Mouse (Mus musculus): Measurements from ENCODE around the gene Synrg. TPM values are rescaled to one million over a fixed set of nuclear protein-coding genes. Genes with fewer than 3 reads are reported as not detected.

Synrg gene
- polyA plus RNA-seq, 2 experiments: 3.9 TPM

- H3K36me3 ChIP-seq (replicated peaks; ENCODE audit: control insufficient read depth, insufficient read depth, low read depth): no peaks in the 10 kb centered on the region
- ATAC-seq (ENCODE audit: insufficient read depth) (no peak), DNase-seq (ENCODE audit: low read depth in 3 of 3, low spot score in 3 of 3) (no peak)
- H3K27me3 ChIP-seq (ENCODE audit: control insufficient read depth, insufficient read depth, low read length): no peaks in the 10 kb centered on the region
- TF ChIP-seq EP300 (IDR thresholded peaks at IDR 0.05; ENCODE audit: low read depth): no peak
- no peak for TF ChIP-seq CTCF (IDR thresholded peaks at IDR 0.05; ENCODE audit: low read depth)
- H3K9me3 ChIP-seq (ENCODE audit: control insufficient read depth, low read length): no peaks in the 10 kb centered on the region
- no peaks in the 10 kb centered on the region for H3K4me1 ChIP-seq (replicated peaks; ENCODE audit: control insufficient read depth in 2 of 2, insufficient read depth in 2 of 2, low read length in 1 of 2)
- H3K27ac ChIP-seq: no peak overlapping the region
- 87% methylated on average over 5 of the region's 5 CpGs for WGBS (ENCODE audit: insufficient replicate concordance)
- H3K4me3 ChIP-seq (ENCODE audit: insufficient read depth in 1 of 2, low read depth in 2 of 2, low read length in 2 of 2): no peak overlapping the region
- no peak overlapping the region for H3K9ac ChIP-seq (replicated peaks)
- H3K4me2 ChIP-seq (ENCODE audit: low read depth): no peak overlapping the region
These were observed 69.4 kb downstream of the Synrg start for GRCm38 (mm10) chr11:84033671-84034070.

- no peak for ATAC-seq (ENCODE audit: insufficient read depth)
These were observed 76.4 kb downstream of the Synrg start for GRCm38 (mm10) chr11:84040621-84041020.

DNA sequence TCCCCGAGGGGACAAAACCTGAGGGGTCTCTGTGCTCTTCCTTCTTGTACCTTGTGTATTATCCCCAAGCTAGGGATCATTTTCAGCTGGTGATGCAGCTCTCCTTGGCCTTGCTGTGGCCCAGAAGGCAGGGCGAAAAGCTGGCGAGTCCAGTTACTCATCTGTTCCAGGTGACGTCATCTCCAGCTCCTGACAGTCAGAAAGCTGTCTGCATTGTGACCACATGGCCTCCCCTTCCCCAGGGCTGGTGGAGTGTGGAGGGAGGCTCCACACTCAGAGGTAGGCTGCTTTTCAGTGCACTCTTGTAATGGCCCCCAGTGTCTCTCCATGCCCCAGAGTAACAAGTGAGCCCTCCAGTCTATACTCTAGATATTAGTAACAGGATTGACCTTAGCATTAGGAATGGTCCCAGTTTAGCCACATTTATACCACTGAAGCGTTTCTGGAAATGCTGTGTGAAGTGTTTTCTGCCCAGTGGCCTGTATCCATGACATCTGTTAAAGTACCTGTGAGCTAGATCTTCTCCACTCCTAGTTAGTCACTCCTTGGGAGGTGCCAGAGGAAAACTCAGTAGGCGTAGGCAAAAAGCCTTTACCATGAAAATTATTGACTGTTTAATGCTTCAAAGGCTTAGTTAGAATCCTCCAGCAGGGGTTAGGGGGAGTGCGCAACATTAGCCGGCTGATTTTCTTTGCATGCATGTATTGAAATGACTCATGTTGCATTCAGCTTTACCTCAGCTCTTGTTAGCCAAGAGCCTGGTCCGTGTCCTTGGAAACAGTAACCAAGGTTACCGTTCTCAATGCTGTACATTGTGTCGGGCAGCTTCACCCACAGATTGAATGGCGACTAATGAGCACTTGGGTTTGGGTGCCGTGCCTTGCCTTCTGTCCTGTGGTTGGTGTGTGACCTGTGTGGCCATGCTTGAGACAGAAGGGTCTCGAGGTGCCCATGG, 78.9 kb downstream of the Synrg start:
- Histone ChIP-seq H3K27me3 (ENCODE audit: control insufficient read depth, insufficient read depth, low read length) (no peaks in the 10 kb centered on the region), H3K4me1 (replicated peaks; ENCODE audit: control insufficient read depth in 2 of 2, insufficient read depth in 2 of 2, low read length in 1 of 2) (no peaks in the 10 kb centered on the region), H3K27ac (no peak overlapping the region), H3K4me3 (ENCODE audit: insufficient read depth in 1 of 2, low read depth in 2 of 2, low read length in 2 of 2) (no peak overlapping the region), H3K9ac (replicated peaks) (no peak overlapping the region), H3K9me3 (ENCODE audit: control insufficient read depth, low read length) (no peaks in the 10 kb centered on the region), H3K4me2 (ENCODE audit: low read depth) (no peak overlapping the region), H3K36me3 (replicated peaks; ENCODE audit: control insufficient read depth, insufficient read depth, low read depth) (peaks cover 8% of the 10 kb centered on the region)
- DNase-seq (ENCODE audit: low read depth in 3 of 3, low spot score in 3 of 3): no peak
- 76% methylated on average over 14 of the region's 14 CpGs for WGBS (ENCODE audit: insufficient replicate concordance)
- no peak for TF ChIP-seq CTCF (IDR thresholded peaks at IDR 0.05; ENCODE audit: low read depth)
- TF ChIP-seq EP300 (IDR thresholded peaks at IDR 0.05; ENCODE audit: low read depth): no peak
- no peak for ATAC-seq (ENCODE audit: insufficient read depth)

More at GRCm38 (mm10) chr11:84040621-84041020, 76.4 kb downstream of the Synrg start:
- H3K9ac ChIP-seq (replicated peaks): no peak overlapping the region
- H3K9me3 ChIP-seq (ENCODE audit: control insufficient read depth, low read length): no peaks in the 10 kb centered on the region
- no peaks in the 10 kb centered on the region for H3K27me3 ChIP-seq (ENCODE audit: control insufficient read depth, insufficient read depth, low read length)
- H3K4me2 ChIP-seq (ENCODE audit: low read depth): no peak overlapping the region
- H3K27ac ChIP-seq: no peak overlapping the region
- DNase-seq (ENCODE audit: low read depth in 3 of 3, low spot score in 3 of 3): no peak
- 76% methylated on average over 6 of the region's 6 CpGs for WGBS (ENCODE audit: insufficient replicate concordance)
- H3K4me3 ChIP-seq (ENCODE audit: insufficient read depth in 1 of 2, low read depth in 2 of 2, low read length in 2 of 2): no peak overlapping the region
- H3K4me1 ChIP-seq (replicated peaks; ENCODE audit: control insufficient read depth in 2 of 2, insufficient read depth in 2 of 2, low read length in 1 of 2): no peaks in the 10 kb centered on the region
- TF ChIP-seq CTCF (IDR thresholded peaks at IDR 0.05; ENCODE audit: low read depth) (no peak), EP300 (IDR thresholded peaks at IDR 0.05; ENCODE audit: low read depth) (no peak)
- H3K36me3 ChIP-seq (replicated peaks; ENCODE audit: control insufficient read depth, insufficient read depth, low read depth): peaks cover 8% of the 10 kb centered on the region

DNA sequence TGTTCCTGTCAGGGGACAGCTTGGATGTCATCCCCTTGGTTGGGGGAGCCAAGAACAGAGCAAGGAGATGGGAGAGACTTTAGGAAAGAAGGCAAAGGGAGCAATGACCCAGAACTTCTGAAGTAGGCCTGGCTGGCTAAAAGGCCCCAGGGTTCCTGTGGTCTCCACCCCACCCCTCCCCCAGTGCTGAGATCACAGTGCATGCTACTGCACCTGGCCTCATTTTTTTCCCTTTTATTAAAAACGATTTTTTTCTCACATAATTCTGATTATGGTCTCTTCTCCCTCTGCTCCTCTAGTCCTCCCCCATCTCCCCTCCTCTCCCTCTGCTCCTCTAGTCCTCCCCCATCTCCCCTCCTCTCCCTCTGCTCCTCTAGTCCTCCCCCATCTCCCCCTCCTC, 80.8 kb downstream of the Synrg start:
- TF ChIP-seq EP300 (IDR thresholded peaks at IDR 0.05; ENCODE audit: low read depth) (no peak), CTCF (IDR thresholded peaks at IDR 0.05; ENCODE audit: low read depth) (no peak)
- WGBS (ENCODE audit: insufficient replicate concordance): 32% methylated on average over 1 of the region's 1 CpGs

DNA sequence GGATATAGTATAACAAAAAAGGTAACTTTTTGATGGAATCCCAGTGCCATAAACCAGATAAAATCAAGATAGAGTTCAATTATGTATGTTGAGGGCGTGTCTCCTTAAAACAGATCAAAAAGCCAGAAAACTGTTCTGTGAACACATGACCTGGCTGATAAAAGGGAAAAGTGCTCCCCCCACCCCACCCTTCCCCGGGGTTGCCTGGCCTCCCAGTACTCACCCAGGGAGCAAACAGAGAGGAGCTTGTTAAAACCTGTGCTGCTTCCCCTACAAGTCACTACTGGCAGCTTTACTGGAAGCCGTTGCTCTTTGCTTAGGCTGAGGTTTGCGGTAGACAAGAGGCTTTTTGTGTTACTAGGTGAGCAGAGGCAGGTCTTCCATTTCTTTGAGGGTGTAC, 83.0 kb downstream of the Synrg start:
- no peaks in the 10 kb centered on the region for H3K27me3 ChIP-seq (ENCODE audit: control insufficient read depth, insufficient read depth, low read length)
- no peak for DNase-seq (ENCODE audit: low read depth in 3 of 3, low spot score in 3 of 3)
- WGBS (ENCODE audit: insufficient replicate concordance): 39% methylated on average over 4 of the region's 4 CpGs
- H3K27ac ChIP-seq: no peak overlapping the region
- no peak for ATAC-seq (ENCODE audit: insufficient read depth)
- H3K9me3 ChIP-seq (ENCODE audit: control insufficient read depth, low read length): no peaks in the 10 kb centered on the region
- no peaks in the 10 kb centered on the region for H3K4me1 ChIP-seq (replicated peaks; ENCODE audit: control insufficient read depth in 2 of 2, insufficient read depth in 2 of 2, low read length in 1 of 2)
- no peak overlapping the region for H3K4me3 ChIP-seq (ENCODE audit: insufficient read depth in 1 of 2, low read depth in 2 of 2, low read length in 2 of 2)
- H3K9ac ChIP-seq (replicated peaks): no peak overlapping the region
- no peaks in the 10 kb centered on the region for H3K36me3 ChIP-seq (replicated peaks; ENCODE audit: control insufficient read depth, insufficient read depth, low read depth)
- H3K4me2 ChIP-seq (ENCODE audit: low read depth): no peak overlapping the region
- no peak for TF ChIP-seq EP300 (IDR thresholded peaks at IDR 0.05; ENCODE audit: low read depth)
- TF ChIP-seq CTCF (IDR thresholded peaks at IDR 0.05; ENCODE audit: low read depth): no peak

More for the DNA sequence above, 80.8 kb downstream of the Synrg start:
- H3K36me3 ChIP-seq (replicated peaks; ENCODE audit: control insufficient read depth, insufficient read depth, low read depth): peaks cover 4% of the 10 kb centered on the region; the same call in 1 of the 2 replicates
- H3K27ac ChIP-seq: no peak overlapping the region
- no peaks in the 10 kb centered on the region for H3K27me3 ChIP-seq (ENCODE audit: control insufficient read depth, insufficient read depth, low read length)
- H3K9me3 ChIP-seq (ENCODE audit: control insufficient read depth, low read length): no peaks in the 10 kb centered on the region
- ATAC-seq (ENCODE audit: insufficient read depth) (no peak), DNase-seq (ENCODE audit: low read depth in 3 of 3, low spot score in 3 of 3) (no peak)
- H3K4me1 ChIP-seq (replicated peaks; ENCODE audit: control insufficient read depth in 2 of 2, insufficient read depth in 2 of 2, low read length in 1 of 2): no peaks in the 10 kb centered on the region
- no peak overlapping the region for H3K4me2 ChIP-seq (ENCODE audit: low read depth)
- H3K9ac ChIP-seq (replicated peaks): no peak overlapping the region
- H3K4me3 ChIP-seq (ENCODE audit: insufficient read depth in 1 of 2, low read depth in 2 of 2, low read length in 2 of 2): no peak overlapping the region

All from liver, embryonic 14.5 days (tissue).